Mouse (Mus musculus) embryonic fibroblast, embryonic 13.5 days (primary cell): Measurements from ENCODE around the gene Isy1.

Source experiments
- CTCF ChIP-seq: IDR thresholded peaks from 2 replicates; pipeline ENCODE4 v1.5.1; 2011; ENCODE audit warnings: mild to moderate bottlenecking, control low read depth, low read length, moderate library complexity, borderline replicate concordance; ENCODE audit not compliant: insufficient read depth
- POLR2A ChIP-seq: IDR thresholded peaks from 2 replicates; pipeline ENCODE4 v1.6.1; 2011; ENCODE audit warnings: low read depth, mild to moderate bottlenecking, control low read depth, low read length, moderate library complexity

DNA sequence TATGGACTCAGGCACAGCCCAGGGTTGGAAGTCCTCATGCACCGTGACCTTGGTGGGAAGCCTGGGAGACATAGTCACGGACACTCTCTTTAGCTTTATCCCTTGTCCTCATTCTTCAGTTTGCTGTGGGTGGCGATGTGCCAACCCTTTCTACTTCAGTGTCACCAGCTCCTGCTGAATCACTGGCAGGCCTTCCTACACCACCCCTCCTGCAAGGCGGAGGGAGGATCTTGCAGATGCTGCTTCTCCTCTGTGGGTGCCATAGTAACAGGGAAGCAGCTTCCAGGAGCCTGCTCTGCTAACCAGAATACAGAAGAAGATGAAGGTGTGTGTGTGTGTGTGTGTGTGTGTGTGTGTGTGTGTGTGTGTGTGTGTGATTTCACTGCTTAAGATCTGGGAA lies 44.2 kb upstream of the Isy1 start:
- TF ChIP-seq POLR2A (no peak), CTCF (no peak)
